Mouse (Mus musculus): ENCODE results near the gene Adora1. TPM values are rescaled to one million over a fixed set of nuclear protein-coding genes. Genes with fewer than 3 reads are reported as not detected.
A peak's percentile ranks its signal among the peaks of the same experiment; 100 is the strongest.

Gene Adora1
- polyA plus RNA-seq, 1 experiment from 2014 or later, result 0.30 TPM

DNA sequence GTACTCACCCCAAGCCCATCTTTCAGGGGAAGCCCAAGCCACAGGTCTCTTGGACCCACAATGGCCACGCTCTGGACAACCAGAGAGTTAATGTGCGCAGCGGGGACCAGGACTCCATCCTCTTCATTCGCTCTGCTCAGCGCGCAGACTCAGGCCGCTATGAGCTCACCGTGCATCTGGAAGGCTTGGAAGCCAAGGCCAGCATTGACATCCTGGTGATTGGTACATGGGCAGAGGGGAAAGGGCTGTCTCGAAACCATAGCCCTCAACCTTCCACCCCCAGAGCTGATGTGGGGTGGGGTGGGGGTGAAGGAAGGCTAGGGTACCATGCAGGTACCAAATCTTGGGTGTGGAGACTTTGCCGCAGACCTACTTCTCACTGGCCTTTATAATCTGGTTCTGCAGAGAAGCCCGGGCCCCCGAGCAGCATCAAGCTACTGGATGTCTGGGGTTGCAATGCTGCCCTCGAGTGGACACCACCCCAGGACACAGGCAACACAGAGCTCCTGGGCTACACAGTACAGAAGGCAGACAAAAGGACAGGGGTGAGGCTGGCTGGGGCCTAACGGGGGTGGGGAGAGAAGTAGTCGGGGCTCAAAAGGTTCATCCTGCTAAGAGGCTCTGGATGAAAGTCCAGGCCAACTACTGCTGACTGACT is 37.8 kb downstream of the Adora1 start:
- Histone ChIP-seq H3K9ac (no peak overlapping the region), H3K4me3 (ENCODE audit: low read depth, low read length) (no peak overlapping the region), H3K36me3 (ENCODE audit: insufficient read depth) (no peaks in the 10 kb centered on the region), H3K27ac (ENCODE audit: low read depth) (no peak overlapping the region), H3K9me3 (ENCODE audit: low read depth, low read length) (no peaks in the 10 kb centered on the region), H3K4me1 (ENCODE audit: insufficient read depth) (peaks cover 5% of the 10 kb centered on the region; the same call in 1 of the 2 replicates), H3K27me3 (ENCODE audit: insufficient read depth, low read length) (no peaks in the 10 kb centered on the region), H3K4me2 (no peak overlapping the region)
- ATAC-seq (ENCODE audit: insufficient read depth) (no peak), DNase-seq (no peak)
- 79% methylated on average over 15 of the region's 15 CpGs for WGBS
- TF ChIP-seq CTCF (IDR thresholded peaks at IDR 0.05; ENCODE audit: low read depth), result no peak

DNA sequence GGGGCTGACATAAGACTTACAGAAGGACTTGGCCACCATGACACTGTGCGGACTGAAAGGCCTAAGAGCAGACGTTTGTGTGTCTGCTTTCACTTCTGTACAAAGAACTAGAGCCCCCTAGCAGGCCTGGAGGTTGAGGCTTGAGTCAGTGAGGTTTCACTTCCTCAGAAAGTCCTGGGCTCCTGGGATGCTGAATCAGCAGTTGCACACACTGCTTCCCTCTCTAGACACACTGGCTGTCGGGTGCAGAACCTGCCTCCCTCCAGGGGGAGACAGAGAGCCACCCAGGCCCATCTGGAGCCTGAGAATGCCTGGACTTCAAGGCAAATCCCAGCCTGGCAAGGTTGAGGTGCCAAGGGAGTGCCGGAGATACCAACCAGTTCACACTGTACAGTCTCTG is 38.8 kb downstream of the Adora1 start:
- no peak overlapping the region for H3K4me2 ChIP-seq
- WGBS, result 61% methylated on average over 4 of the region's 4 CpGs
- no peaks in the 10 kb centered on the region for H3K36me3 ChIP-seq (ENCODE audit: insufficient read depth)
- DNase-seq (peak; percentile 46), ATAC-seq (ENCODE audit: insufficient read depth) (no peak)
- no peak overlapping the region for H3K4me3 ChIP-seq (ENCODE audit: low read depth, low read length)
- H3K9me3 ChIP-seq (ENCODE audit: low read depth, low read length), result no peaks in the 10 kb centered on the region
- no peak overlapping the region for H3K27ac ChIP-seq (ENCODE audit: low read depth)
- no peaks in the 10 kb centered on the region for H3K27me3 ChIP-seq (ENCODE audit: insufficient read depth, low read length)
- no peak overlapping the region for H3K9ac ChIP-seq
- TF ChIP-seq CTCF (IDR thresholded peaks at IDR 0.05; ENCODE audit: low read depth), result peak; percentile 71
- peaks cover 5% of the 10 kb centered on the region; the same call in 1 of the 2 replicates for H3K4me1 ChIP-seq (ENCODE audit: insufficient read depth)

DNA sequence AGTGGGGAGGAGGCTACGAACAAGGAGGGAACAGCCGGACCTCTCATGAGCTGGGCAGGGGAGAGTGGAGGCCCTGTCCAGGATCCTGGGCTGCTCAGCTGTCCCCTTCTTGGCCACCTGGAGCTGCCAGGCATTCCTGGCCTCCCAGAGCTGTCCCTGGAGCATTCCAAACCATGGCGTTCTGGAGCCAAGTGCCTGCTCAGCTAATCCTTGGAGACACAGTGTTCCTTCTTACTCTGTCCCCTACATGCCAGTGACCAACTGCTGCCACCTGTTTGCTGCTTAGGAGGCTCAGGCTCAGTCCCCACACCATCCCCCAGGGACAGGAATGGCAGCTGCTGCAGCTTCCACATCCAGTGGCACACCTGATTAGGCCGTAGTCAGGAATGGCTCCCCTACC is 39.3 kb downstream of the Adora1 start:
- peak; percentile 59; the same call in 1 of the 2 replicates for ATAC-seq (ENCODE audit: insufficient read depth)
- no peaks in the 10 kb centered on the region for H3K27me3 ChIP-seq (ENCODE audit: insufficient read depth, low read length)
- no peak overlapping the region for H3K4me2 ChIP-seq
- DNase-seq, result no peak
- H3K9ac ChIP-seq, result no peak overlapping the region
- H3K4me3 ChIP-seq (ENCODE audit: low read depth, low read length), result no peak overlapping the region
- H3K9me3 ChIP-seq (ENCODE audit: low read depth, low read length), result no peaks in the 10 kb centered on the region
- no peak for TF ChIP-seq CTCF (IDR thresholded peaks at IDR 0.05; ENCODE audit: low read depth)
- no peak overlapping the region; the same call in 1 of the 2 replicates for H3K27ac ChIP-seq (ENCODE audit: low read depth)
- no peaks in the 10 kb centered on the region for H3K36me3 ChIP-seq (ENCODE audit: insufficient read depth)
- WGBS, result 26% methylated on average over 4 of the region's 4 CpGs
- H3K4me1 ChIP-seq (ENCODE audit: insufficient read depth), result peaks cover 5% of the 10 kb centered on the region; the same call in 1 of the 2 replicates

DNA sequence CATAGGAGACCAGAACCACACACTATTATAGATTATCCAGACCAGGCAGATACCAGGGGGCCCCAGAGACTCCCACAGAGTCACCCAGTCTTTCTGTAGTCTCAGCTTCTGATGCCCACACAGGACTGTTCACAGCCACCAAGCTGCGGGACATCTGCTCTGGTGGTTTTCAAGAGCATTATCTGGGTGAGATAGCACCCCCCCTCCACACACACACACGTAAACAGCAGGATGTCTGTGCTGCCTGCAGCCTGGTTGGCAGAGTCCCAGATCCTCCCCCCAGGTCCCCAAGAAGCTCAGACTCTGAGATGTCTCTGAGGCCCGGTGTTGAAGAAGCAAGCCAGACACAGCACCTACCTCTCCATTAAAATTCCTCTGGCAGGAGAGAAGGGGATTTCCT is 39.7 kb downstream of the Adora1 start:
- Histone ChIP-seq H3K4me1 (ENCODE audit: insufficient read depth) (peaks cover 5% of the 10 kb centered on the region; the same call in 1 of the 2 replicates), H3K36me3 (ENCODE audit: insufficient read depth) (no peaks in the 10 kb centered on the region), H3K27me3 (ENCODE audit: insufficient read depth, low read length) (no peaks in the 10 kb centered on the region), H3K4me3 (ENCODE audit: low read depth, low read length) (no peak overlapping the region), H3K27ac (ENCODE audit: low read depth) (no peak overlapping the region; the same call in 1 of the 2 replicates), H3K4me2 (no peak overlapping the region), H3K9ac (no peak overlapping the region), H3K9me3 (ENCODE audit: low read depth, low read length) (no peaks in the 10 kb centered on the region)
- ATAC-seq (ENCODE audit: insufficient read depth) (peak; percentile 18; the same call in 1 of the 2 replicates), DNase-seq (peak; percentile 7)
- WGBS, result 25% methylated on average over 3 of the region's 3 CpGs
- TF ChIP-seq CTCF (IDR thresholded peaks at IDR 0.05; ENCODE audit: low read depth), result no peak

DNA sequence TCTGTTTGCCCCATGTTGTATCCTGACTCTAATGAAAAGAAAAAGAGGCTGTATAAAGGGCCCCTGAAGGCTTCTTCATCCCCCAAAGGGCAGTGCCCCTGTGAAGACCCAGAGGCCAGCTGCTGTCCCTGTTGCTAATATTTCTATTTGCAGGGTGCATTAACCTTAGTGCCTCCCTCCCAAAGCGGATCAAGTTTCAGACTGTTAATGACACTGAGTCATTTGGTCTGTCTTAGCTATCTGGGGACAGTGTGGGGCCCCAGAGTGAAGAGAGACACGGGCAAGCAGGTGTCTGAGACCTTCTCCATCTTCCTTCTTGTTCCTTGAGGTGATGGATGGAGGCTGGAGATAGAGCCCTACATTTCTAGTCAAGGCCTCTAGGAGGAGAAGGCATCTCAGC is 40.1 kb downstream of the Adora1 start:
- no peak overlapping the region for H3K4me3 ChIP-seq (ENCODE audit: low read depth, low read length)
- H3K4me2 ChIP-seq, result no peak overlapping the region
- TF ChIP-seq CTCF (IDR thresholded peaks at IDR 0.05; ENCODE audit: low read depth), result no peak
- peaks cover 5% of the 10 kb centered on the region; the same call in 1 of the 2 replicates for H3K4me1 ChIP-seq (ENCODE audit: insufficient read depth)
- DNase-seq (no peak), ATAC-seq (ENCODE audit: insufficient read depth) (no peak)
- 13% methylated on average over 2 of the region's 2 CpGs for WGBS
- H3K27ac ChIP-seq (ENCODE audit: low read depth), result no peak overlapping the region
- H3K9ac ChIP-seq, result no peak overlapping the region
- H3K36me3 ChIP-seq (ENCODE audit: insufficient read depth), result no peaks in the 10 kb centered on the region
- H3K27me3 ChIP-seq (ENCODE audit: insufficient read depth, low read length), result no peaks in the 10 kb centered on the region
- H3K9me3 ChIP-seq (ENCODE audit: low read depth, low read length), result no peaks in the 10 kb centered on the region

DNA sequence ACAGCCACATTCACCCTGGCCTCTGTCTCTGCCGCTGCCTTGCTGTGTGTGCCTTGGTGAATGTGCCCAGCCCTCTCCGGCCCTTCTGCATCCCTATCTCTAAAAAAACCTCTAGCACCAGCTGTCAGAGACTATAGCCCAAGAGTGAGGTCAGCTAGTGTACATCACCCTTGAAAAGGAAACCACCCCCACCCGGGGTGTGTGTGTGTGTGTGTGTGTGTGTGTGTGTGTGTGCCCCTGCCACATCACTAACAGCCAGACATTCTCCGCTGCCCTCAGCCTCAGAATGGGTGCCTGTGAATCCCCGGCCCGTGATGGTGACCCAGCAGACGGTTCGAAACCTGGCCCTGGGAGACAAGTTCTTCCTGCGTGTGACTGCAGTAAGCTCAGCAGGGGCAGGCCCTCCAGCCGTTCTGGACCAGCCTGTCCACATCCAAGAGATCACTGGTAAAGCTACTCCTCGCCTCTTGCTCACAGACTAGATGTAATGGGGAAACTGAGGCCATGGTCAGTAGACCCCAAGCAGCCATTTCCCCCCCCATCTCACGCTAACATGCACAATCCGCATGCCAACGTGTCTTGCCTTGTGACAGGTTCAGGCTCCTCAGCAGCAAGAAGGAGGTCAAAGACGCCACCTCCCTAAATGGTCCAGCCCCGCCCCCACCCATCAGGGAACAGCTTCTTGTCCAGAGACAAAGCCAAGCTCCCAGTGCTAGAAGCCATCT is 40.8 kb downstream of the Adora1 start:
- Histone ChIP-seq H3K36me3 (ENCODE audit: insufficient read depth) (no peaks in the 10 kb centered on the region), H3K9ac (no peak overlapping the region), H3K4me2 (no peak overlapping the region), H3K9me3 (ENCODE audit: low read depth, low read length) (no peaks in the 10 kb centered on the region), H3K27ac (ENCODE audit: low read depth) (no peak overlapping the region), H3K4me3 (ENCODE audit: low read depth, low read length) (no peak overlapping the region), H3K27me3 (ENCODE audit: insufficient read depth, low read length) (no peaks in the 10 kb centered on the region), H3K4me1 (ENCODE audit: insufficient read depth) (peaks cover 5% of the 10 kb centered on the region; the same call in 1 of the 2 replicates)
- DNase-seq (no peak), ATAC-seq (ENCODE audit: insufficient read depth) (no peak)
- 61% methylated on average over 16 of the region's 16 CpGs for WGBS
- no peak for TF ChIP-seq CTCF (IDR thresholded peaks at IDR 0.05; ENCODE audit: low read depth)

DNA sequence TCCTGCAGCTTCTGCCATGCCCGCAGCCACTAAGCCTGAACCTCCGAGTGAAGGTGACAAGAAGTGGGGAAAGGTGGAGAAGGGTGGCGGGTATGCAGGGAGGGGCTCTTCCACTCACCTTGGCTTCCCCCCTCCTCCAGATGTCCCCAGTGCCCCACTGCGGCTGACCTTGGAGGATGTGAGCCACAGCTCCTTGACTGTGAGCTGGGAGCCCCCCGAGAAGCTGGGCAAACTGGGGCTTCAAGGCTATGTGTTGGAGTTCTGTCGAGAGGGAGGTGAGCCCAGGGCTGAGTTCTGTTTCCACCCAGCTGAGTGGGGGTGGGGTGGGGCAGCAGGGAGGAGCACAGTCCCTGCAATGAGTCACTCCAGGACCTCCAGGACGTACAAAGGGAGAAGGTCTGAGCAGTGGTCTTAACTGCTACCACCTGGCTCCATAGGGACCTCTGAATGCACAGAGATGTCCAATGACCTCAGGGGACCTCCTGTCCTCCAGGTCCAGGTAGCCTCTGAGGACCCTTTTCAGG is 41.5 kb downstream of the Adora1 start:
- no peaks in the 10 kb centered on the region for H3K27me3 ChIP-seq (ENCODE audit: insufficient read depth, low read length)
- no peak overlapping the region for H3K9ac ChIP-seq
- H3K4me2 ChIP-seq, result no peak overlapping the region
- peaks cover 5% of the 10 kb centered on the region; the same call in 1 of the 2 replicates for H3K4me1 ChIP-seq (ENCODE audit: insufficient read depth)
- H3K27ac ChIP-seq (ENCODE audit: low read depth), result no peak overlapping the region
- 44% methylated on average over 7 of the region's 7 CpGs for WGBS
- H3K36me3 ChIP-seq (ENCODE audit: insufficient read depth), result no peaks in the 10 kb centered on the region
- DNase-seq (no peak), ATAC-seq (ENCODE audit: insufficient read depth) (no peak)
- no peak overlapping the region for H3K4me3 ChIP-seq (ENCODE audit: low read depth, low read length)
- no peaks in the 10 kb centered on the region for H3K9me3 ChIP-seq (ENCODE audit: low read depth, low read length)
- TF ChIP-seq CTCF (IDR thresholded peaks at IDR 0.05; ENCODE audit: low read depth), result no peak

All from lung, embryonic 14.5 days (tissue).